In genomic region chr8:120369956-120370355, GRCm38 (mm10) we compare ENCODE assay signal across 8 mouse cellular contexts.
DNase-seq lines count a peak whose midpoint lies in the region; ATAC-seq and TF ChIP-seq lines count a peak whose summit lies in the region.

No protein-coding gene starts in this region.

- no peaks in the 10 kb centered on the region for H3K27me3 ChIP-seq in intestine, embryonic 16.5 days (replicated peaks; ENCODE audit: control insufficient read depth, insufficient read depth, low read length)
- no peaks in the 10 kb centered on the region for H3K27me3 ChIP-seq in intestine, postnatal 0 days (replicated peaks; ENCODE audit: control insufficient read depth, insufficient read depth, low read length)
- H3K27me3 ChIP-seq in heart, embryonic 16.5 days (ENCODE audit: control insufficient read depth, insufficient read depth, low read length) = no peaks in the 10 kb centered on the region
- H3K27me3 ChIP-seq in liver, embryonic 11.5 days (replicated peaks; ENCODE audit: control insufficient read depth, insufficient read depth, low read length) = no peaks in the 10 kb centered on the region

- peaks cover 72% of the 10 kb centered on the region for H3K4me1 ChIP-seq in intestine, embryonic 16.5 days (ENCODE audit: control insufficient read depth, insufficient read depth, low read length)
- H3K4me1 ChIP-seq in intestine, postnatal 0 days (replicated peaks; ENCODE audit: control insufficient read depth, insufficient read depth, low read length) = peaks cover 22% of the 10 kb centered on the region
- H3K4me1 ChIP-seq in heart, embryonic 16.5 days (ENCODE audit: control insufficient read depth, insufficient read depth, low read length) = peaks cover 71% of the 10 kb centered on the region
- peaks cover 84% of the 10 kb centered on the region for H3K4me1 ChIP-seq in liver, embryonic 11.5 days (replicated peaks; ENCODE audit: control insufficient read depth, insufficient read depth, low read length)

- ATAC-seq in intestine, embryonic 16.5 days = no peak
- ATAC-seq in intestine, postnatal 0 days = no peak
- no peak for ATAC-seq in heart, embryonic 16.5 days (replicated peaks; ENCODE audit: extremely low read depth, insufficient read depth, low FRiP score)
- peak; percentile 8; the same call in 1 of the 2 replicates for ATAC-seq in liver, embryonic 11.5 days (replicated peaks; ENCODE audit: low FRiP score)

- peak; percentile 65 to 75 for DNase-seq in adrenal gland, postnatal 36 days
- peak; percentile 58 for DNase-seq in liver, embryonic 11.5 days (ENCODE audit: low spot score)
- DNase-seq in spleen, postnatal 4 days (ENCODE audit: low spot score in 2 of 2) = peak; percentile 88 to 89
- DNase-seq in frontal cortex, adult 2 months (ENCODE audit: extremely low spot score in 1 of 2, low spot score in 1 of 2) = no peak
- DNase-seq in yolk sac, embryonic 10.5 days (ENCODE audit: low spot score) = no peak

- peak overlapping the region; percentile 22; the same call in 1 of the 2 replicates for H3K9ac ChIP-seq in intestine, embryonic 16.5 days (ENCODE audit: low read depth, low read length)
- no peak overlapping the region for H3K9ac ChIP-seq in intestine, postnatal 0 days (ENCODE audit: low read depth, low read length)
- H3K9ac ChIP-seq in heart, embryonic 16.5 days (ENCODE audit: low read length) = no peak overlapping the region; the same call in 1 of the 2 replicates
- peak overlapping the region; percentile 70 for H3K9ac ChIP-seq in liver, embryonic 11.5 days (ENCODE audit: low read depth, low read length)

- H3K4me2 ChIP-seq in intestine, embryonic 16.5 days (ENCODE audit: low read depth, low read length) = no peak overlapping the region
- no peak overlapping the region for H3K4me2 ChIP-seq in intestine, postnatal 0 days (replicated peaks; ENCODE audit: low read depth)
- no peak overlapping the region for H3K4me2 ChIP-seq in heart, embryonic 16.5 days (ENCODE audit: low read depth, low read length)
- peak overlapping the region; percentile 72 for H3K4me2 ChIP-seq in liver, embryonic 11.5 days

- TF ChIP-seq CTCF in intestine, postnatal 0 days (IDR thresholded peaks at IDR 0.05; ENCODE audit: low read depth) = no peak

- no peaks in the 10 kb centered on the region for H3K36me3 ChIP-seq in intestine, embryonic 16.5 days (ENCODE audit: control insufficient read depth, insufficient read depth, low read length)
- no peaks in the 10 kb centered on the region for H3K36me3 ChIP-seq in intestine, postnatal 0 days (ENCODE audit: control insufficient read depth, insufficient read depth)
- H3K36me3 ChIP-seq in heart, embryonic 16.5 days (ENCODE audit: control insufficient read depth, insufficient read depth) = no peaks in the 10 kb centered on the region
- no peaks in the 10 kb centered on the region for H3K36me3 ChIP-seq in liver, embryonic 11.5 days (ENCODE audit: control insufficient read depth, insufficient read depth, low read length)

- H3K27ac ChIP-seq in intestine, embryonic 16.5 days (ENCODE audit: low read length) = peak overlapping the region; percentile 21; the same call in 1 of the 2 replicates
- H3K27ac ChIP-seq in intestine, postnatal 0 days (ENCODE audit: low read depth, low read length) = no peak overlapping the region
- peak overlapping the region; percentile 92 for H3K27ac ChIP-seq in heart, embryonic 16.5 days (ENCODE audit: low read length)
- H3K27ac ChIP-seq in liver, embryonic 11.5 days (ENCODE audit: low read depth, low read length) = peak overlapping the region; percentile 93

- no peaks in the 10 kb centered on the region for H3K9me3 ChIP-seq in intestine, embryonic 16.5 days (ENCODE audit: control insufficient read depth, low read length)
- H3K9me3 ChIP-seq in intestine, postnatal 0 days (ENCODE audit: control insufficient read depth) = no peaks in the 10 kb centered on the region
- H3K9me3 ChIP-seq in heart, embryonic 16.5 days (replicated peaks; ENCODE audit: control insufficient read depth, low read length) = no peaks in the 10 kb centered on the region
- no peaks in the 10 kb centered on the region for H3K9me3 ChIP-seq in liver, embryonic 11.5 days (ENCODE audit: control insufficient read depth, low read length)

- WGBS in intestine, embryonic 16.5 days = 52% methylated on average over 7 of the region's 7 CpGs
- WGBS in intestine, postnatal 0 days = 40% methylated on average over 7 of the region's 7 CpGs
- 33% methylated on average over 7 of the region's 7 CpGs for WGBS in heart, embryonic 16.5 days
- WGBS in liver, embryonic 11.5 days = 22% methylated on average over 7 of the region's 7 CpGs

- H3K4me3 ChIP-seq in intestine, embryonic 16.5 days (ENCODE audit: low read length) = no peak overlapping the region
- H3K4me3 ChIP-seq in intestine, postnatal 0 days (ENCODE audit: low read depth, low read length) = no peak overlapping the region
- H3K4me3 ChIP-seq in heart, embryonic 16.5 days (ENCODE audit: low read length) = no peak overlapping the region
- peak overlapping the region; percentile 42 for H3K4me3 ChIP-seq in liver, embryonic 11.5 days (ENCODE audit: low read depth, low read length)

Comparison
In these comparisons a context has a peak if more than half of its experiments do, and no peak if none do; other contexts are left out.
1. H3K9ac ChIP-seq: peak in intestine, embryonic 16.5 days (single experiment) and liver, embryonic 11.5 days (single experiment); none in intestine, postnatal 0 days (single experiment) and heart, embryonic 16.5 days (single experiment).
2. DNase-seq: peak in adrenal gland, postnatal 36 days (2 of 2), liver, embryonic 11.5 days (single experiment) and spleen, postnatal 4 days (2 of 2); none in frontal cortex, adult 2 months (0 of 2) and yolk sac, embryonic 10.5 days (single experiment).